Mouse (Mus musculus) liver, adult 2 months (tissue): ENCODE measurements around the gene Gm20509.

Experiments
- CTCF ChIP-seq: fragments of 200-500 bp; IDR thresholded peaks from 2 replicates; pipeline ENCODE4 v1.5.1; 2011; ENCODE audit warnings: low read depth, low read length, control low read depth
- POLR2A ChIP-seq: fragments of 200-500 bp; IDR thresholded peaks from 2 replicates; pipeline ENCODE4 v1.6.1; 2011; ENCODE audit warnings: low read length, control low read depth; ENCODE audit not compliant: insufficient read depth; ENCODE audit errors: extremely low read depth

GRCm38 (mm10) chr9:73097898-73098297 lies 4.4 kb upstream of the Gm20509 start:
- TF ChIP-seq CTCF = no peak
- no peak for TF ChIP-seq POLR2A
